16 mouse cellular contexts compared by ENCODE assay signal in genomic region chr17:49983478-49983877, GRCm38 (mm10).
"Had no signal": no experiment of that assay in that cellular context is flagged by ENCODE, and none has a peak within 500 bp of the region (broad histone marks: within the 10 kb centered on the region; RNA-seq: fewer than 3 reads in every experiment).

No protein-coding gene starts in this region.

- H3K27me3 ChIP-seq: liver, embryonic 15.5 days; neural tube, embryonic 13.5 days had no signal

- H3K9me3 ChIP-seq: limb, embryonic 10.5 days; liver, embryonic 15.5 days had no signal

- H3K27ac ChIP-seq: left cerebral cortex, adult 2 months; limb, embryonic 10.5 days; liver, embryonic 15.5 days; midbrain, embryonic 10.5 days; neural tube, embryonic 13.5 days had no signal

- DNase-seq: kidney, postnatal 25 days; lung, adult 2 months; lung, postnatal 36 days; retina, postnatal 1 day; right cerebral cortex, postnatal 4 days; spleen, adult 18-20 months; thymus, adult 18-20 months; thymus, postnatal 14 days had no signal

- H3K36me3 ChIP-seq: limb, embryonic 10.5 days; liver, embryonic 15.5 days; midbrain, embryonic 10.5 days; neural tube, embryonic 13.5 days had no signal

- ATAC-seq: lung, postnatal 0 days; midbrain, embryonic 16.5 days had no signal

- H3K9ac ChIP-seq: liver, embryonic 15.5 days; neural tube, embryonic 13.5 days had no signal

- H3K4me1 ChIP-seq: midbrain, embryonic 10.5 days; neural tube, embryonic 13.5 days had no signal

- H3K4me3 ChIP-seq: left cerebral cortex, adult 2 months; limb, embryonic 10.5 days; liver, embryonic 15.5 days; midbrain, embryonic 10.5 days; neural tube, embryonic 13.5 days had no signal

- H3K4me2 ChIP-seq: liver, embryonic 11.5 days; liver, embryonic 15.5 days; neural tube, embryonic 13.5 days had no signal
